Mouse (Mus musculus) thymus, adult 2 months (tissue): ENCODE data around the gene Npsr1.

ENCODE experiments used
- CTCF ChIP-seq: fragments of 200-500 bp; IDR thresholded peaks from 2 replicates; pipeline ENCODE4 v1.5.1; 2012; ENCODE audit warnings: mild to moderate bottlenecking, control low read depth, low read length, moderate library complexity, borderline replicate concordance; ENCODE audit not compliant: control insufficient read depth, poor library complexity, insufficient read depth; ENCODE audit errors: extremely low read depth
- POLR2A ChIP-seq: fragments of 200-500 bp; IDR thresholded peaks from 2 replicates; pipeline ENCODE4 v1.6.1; 2012; ENCODE audit warnings: mild to moderate bottlenecking, low read length, control low read depth, moderate library complexity; ENCODE audit not compliant: control insufficient read depth, poor library complexity, insufficient read depth; ENCODE audit errors: extremely low read depth

DNA sequence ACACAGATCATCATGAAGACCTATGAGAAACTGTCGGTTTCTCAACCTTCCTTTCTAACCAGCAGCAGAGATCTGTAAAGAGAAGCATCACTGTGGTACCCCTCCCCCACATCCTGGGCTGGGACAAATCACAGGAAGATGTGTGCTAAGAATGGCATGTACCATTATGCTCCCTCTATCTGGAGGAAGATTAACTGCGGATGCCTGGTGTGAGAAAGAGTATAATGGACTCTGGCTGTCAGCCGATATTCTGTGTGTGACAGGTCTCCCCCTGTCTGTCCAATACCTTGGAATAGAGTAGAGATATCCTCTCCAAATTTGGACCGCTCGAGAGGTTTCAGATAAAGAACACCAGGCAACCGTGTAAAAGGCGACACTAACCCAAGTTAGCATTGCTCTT, 83.1 kb downstream of the Npsr1 start:
- TF ChIP-seq POLR2A (no peak), CTCF (no peak)
